Mouse (Mus musculus) E14TG2a.4 (cell line): ENCODE results near the gene Ccdc103.

Source experiments
- CTCF ChIP-seq: conservative IDR thresholded peaks from 2 replicates; pipeline ENCODE4 v1.5.1; 2014; ENCODE audit warnings: low read length
- NANOG ChIP-seq: IDR thresholded peaks from 2 replicates; pipeline ENCODE4 v1.6.1; 2014; ENCODE audit warnings: borderline replicate concordance, low read length, mixed read lengths
- POU5F1 ChIP-seq: IDR thresholded peaks from 2 replicates; pipeline ENCODE4 v1.6.1; 2014; ENCODE audit warnings: low read length, borderline replicate concordance

GRCm38 (mm10) chr11:102898408-102898807 is 17.4 kb downstream of the Ccdc103 start:
- TF ChIP-seq CTCF (no peak), NANOG (no peak), POU5F1 (no peak)
